Mouse (Mus musculus): ENCODE data around the gene Nkd1. TPM values are rescaled to one million over a fixed set of nuclear protein-coding genes. Genes with fewer than 3 reads are reported as not detected.

The Nkd1 gene
- total and polyA plus RNA-seq, 3 experiments: 0.05 TPM; not detected in 2

GRCm38 (mm10) chr8:88624276-88624675 lies 103.1 kb downstream of the Nkd1 start:
- no peak for DNase-seq (ENCODE audit: low spot score)
- Histone ChIP-seq H3K9me3 (replicated peaks) (peaks cover 12% of the 10 kb centered on the region), H3K27me3 (ENCODE audit: insufficient read depth, low read length) (peaks cover 7% of the 10 kb centered on the region; the same call in 1 of the 2 replicates), H3K4me3 (ENCODE audit: low read depth, low read length) (no peak overlapping the region), H3K4me1 (ENCODE audit: insufficient read depth, low read depth, low read length) (peaks cover 5% of the 10 kb centered on the region; the same call in 1 of the 2 replicates), H3K36me3 (replicated peaks) (peaks cover 47% of the 10 kb centered on the region)
- TF ChIP-seq POLR2AphosphoS5 (IDR thresholded peaks at IDR 0.05; ENCODE audit: insufficient replicate concordance, low read depth, low read length) (no peak), TAL1 (conservative IDR thresholded peaks at IDR 0.05; ENCODE audit: low read depth, low read length) (no peak), GATA2 (IDR thresholded peaks at IDR 0.05; ENCODE audit: borderline replicate concordance, low read depth, low read length) (no peak), GATA1 (IDR thresholded peaks at IDR 0.05; ENCODE audit: borderline replicate concordance, low read length) (no peak), CTCF (IDR thresholded peaks at IDR 0.05; ENCODE audit: low read depth, low read length) (no peak)
- no peak for ATAC-seq (ENCODE audit: extremely low read depth, insufficient number of reproducible peaks, low FRiP score, poor library complexity, severe bottlenecking)

GRCm38 (mm10) chr8:88626433-88626832 lies 105.3 kb downstream of the Nkd1 start:
- Histone ChIP-seq H3K27me3 (ENCODE audit: insufficient read depth, low read length) (peaks cover 3% of the 10 kb centered on the region; the same call in 1 of the 2 replicates), H3K4me3 (ENCODE audit: low read depth, low read length) (no peak overlapping the region), H3K9me3 (replicated peaks) (peaks cover 12% of the 10 kb centered on the region), H3K4me1 (ENCODE audit: insufficient read depth, low read depth, low read length) (peaks cover 15% of the 10 kb centered on the region), H3K36me3 (replicated peaks) (peaks cover 61% of the 10 kb centered on the region)
- no peak for ATAC-seq (ENCODE audit: extremely low read depth, insufficient number of reproducible peaks, low FRiP score, poor library complexity, severe bottlenecking)
- TF ChIP-seq TAL1 (conservative IDR thresholded peaks at IDR 0.05; ENCODE audit: low read depth, low read length) (no peak), GATA2 (IDR thresholded peaks at IDR 0.05; ENCODE audit: borderline replicate concordance, low read depth, low read length) (no peak), POLR2AphosphoS5 (IDR thresholded peaks at IDR 0.05; ENCODE audit: insufficient replicate concordance, low read depth, low read length) (no peak), CTCF (IDR thresholded peaks at IDR 0.05; ENCODE audit: low read depth, low read length) (no peak), GATA1 (IDR thresholded peaks at IDR 0.05; ENCODE audit: borderline replicate concordance, low read length) (no peak)
- DNase-seq (ENCODE audit: low spot score): no peak

GRCm38 (mm10) chr8:88626940-88627264 lies 105.7 kb downstream of the Nkd1 start:
- Histone ChIP-seq H3K36me3 (replicated peaks) (peaks cover 66% of the 10 kb centered on the region), H3K4me1 (ENCODE audit: insufficient read depth, low read depth, low read length) (peaks cover 19% of the 10 kb centered on the region)

GRCm38 (mm10) chr8:88627265-88627991 lies 106.3 kb downstream of the Nkd1 start:
- no peak for DNase-seq (ENCODE audit: low spot score)
- Histone ChIP-seq H3K4me3 (ENCODE audit: low read depth, low read length) (no peak overlapping the region; the same call in 1 of the 2 replicates), H3K27me3 (ENCODE audit: insufficient read depth, low read length) (peaks cover 3% of the 10 kb centered on the region; the same call in 1 of the 2 replicates), H3K9me3 (replicated peaks) (peaks cover 12% of the 10 kb centered on the region), H3K36me3 (replicated peaks) (peaks cover 66% of the 10 kb centered on the region), H3K4me1 (ENCODE audit: insufficient read depth, low read depth, low read length) (peaks cover 24% of the 10 kb centered on the region)
- no peak for TF ChIP-seq GATA1 (IDR thresholded peaks at IDR 0.05; ENCODE audit: borderline replicate concordance, low read length)
- no peak for TF ChIP-seq GATA2 (IDR thresholded peaks at IDR 0.05; ENCODE audit: borderline replicate concordance, low read depth, low read length)
- no peak for TF ChIP-seq TAL1 (conservative IDR thresholded peaks at IDR 0.05; ENCODE audit: low read depth, low read length)
- no peak for TF ChIP-seq POLR2AphosphoS5 (IDR thresholded peaks at IDR 0.05; ENCODE audit: insufficient replicate concordance, low read depth, low read length)
- TF ChIP-seq CTCF (IDR thresholded peaks at IDR 0.05; ENCODE audit: low read depth, low read length): no peak
- no peak for ATAC-seq (ENCODE audit: extremely low read depth, insufficient number of reproducible peaks, low FRiP score, poor library complexity, severe bottlenecking)

More at GRCm38 (mm10) chr8:88626940-88627264, 105.7 kb downstream of the Nkd1 start:
- Histone ChIP-seq H3K27me3 (ENCODE audit: insufficient read depth, low read length) (peaks cover 3% of the 10 kb centered on the region; the same call in 1 of the 2 replicates), H3K9me3 (replicated peaks) (peaks cover 12% of the 10 kb centered on the region), H3K4me3 (ENCODE audit: low read depth, low read length) (no peak overlapping the region; the same call in 1 of the 2 replicates)
- no peak for TF ChIP-seq GATA1 (IDR thresholded peaks at IDR 0.05; ENCODE audit: borderline replicate concordance, low read length)
- no peak for TF ChIP-seq CTCF (IDR thresholded peaks at IDR 0.05; ENCODE audit: low read depth, low read length)
- TF ChIP-seq GATA2 (IDR thresholded peaks at IDR 0.05; ENCODE audit: borderline replicate concordance, low read depth, low read length): no peak
- no peak for TF ChIP-seq POLR2AphosphoS5 (IDR thresholded peaks at IDR 0.05; ENCODE audit: insufficient replicate concordance, low read depth, low read length)
- no peak for TF ChIP-seq TAL1 (conservative IDR thresholded peaks at IDR 0.05; ENCODE audit: low read depth, low read length)
- DNase-seq (ENCODE audit: low spot score) (no peak), ATAC-seq (ENCODE audit: extremely low read depth, insufficient number of reproducible peaks, low FRiP score, poor library complexity, severe bottlenecking) (no peak)

GRCm38 (mm10) chr8:88628001-88628774 lies 107.0 kb downstream of the Nkd1 start:
- Histone ChIP-seq H3K9me3 (replicated peaks) (peaks cover 12% of the 10 kb centered on the region), H3K4me1 (ENCODE audit: insufficient read depth, low read depth, low read length) (peaks cover 30% of the 10 kb centered on the region), H3K27me3 (ENCODE audit: insufficient read depth, low read length) (peaks cover 3% of the 10 kb centered on the region; the same call in 1 of the 2 replicates), H3K4me3 (ENCODE audit: low read depth, low read length) (no peak overlapping the region), H3K36me3 (replicated peaks) (peaks cover 69% of the 10 kb centered on the region)
- TF ChIP-seq GATA1 (IDR thresholded peaks at IDR 0.05; ENCODE audit: borderline replicate concordance, low read length) (no peak), POLR2AphosphoS5 (IDR thresholded peaks at IDR 0.05; ENCODE audit: insufficient replicate concordance, low read depth, low read length) (no peak)
- no peak for ATAC-seq (ENCODE audit: extremely low read depth, insufficient number of reproducible peaks, low FRiP score, poor library complexity, severe bottlenecking)
- DNase-seq (ENCODE audit: low spot score): no peak

DNA sequence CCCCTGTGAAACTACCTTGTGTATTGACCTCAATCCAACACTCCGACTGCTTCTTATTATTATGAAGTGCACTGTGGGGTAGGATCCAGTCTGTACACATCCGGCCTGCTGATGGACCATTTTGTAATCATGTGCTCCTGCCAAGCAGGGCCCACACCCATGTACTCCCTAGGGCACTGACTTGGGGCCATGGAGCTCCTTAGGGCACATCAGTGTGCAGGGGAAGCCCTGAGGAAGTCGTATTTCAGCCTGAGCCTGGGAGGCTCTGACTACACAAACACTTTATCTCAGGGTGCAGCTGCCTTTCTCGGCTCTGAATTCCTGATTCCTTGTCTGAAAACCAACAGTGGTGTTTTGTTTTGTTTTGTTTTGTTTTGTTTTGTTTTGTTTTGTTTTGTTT lies 109.1 kb downstream of the Nkd1 start:
- Histone ChIP-seq H3K4me3 (ENCODE audit: low read depth, low read length) (no peak overlapping the region), H3K9me3 (replicated peaks) (peaks cover 12% of the 10 kb centered on the region), H3K4me1 (ENCODE audit: insufficient read depth, low read depth, low read length) (peaks cover 41% of the 10 kb centered on the region), H3K27me3 (ENCODE audit: insufficient read depth, low read length) (peaks cover 3% of the 10 kb centered on the region; the same call in 1 of the 2 replicates), H3K36me3 (replicated peaks) (peaks cover 63% of the 10 kb centered on the region)
- DNase-seq (ENCODE audit: low spot score): no peak
- ATAC-seq (ENCODE audit: extremely low read depth, insufficient number of reproducible peaks, low FRiP score, poor library complexity, severe bottlenecking): no peak
- TF ChIP-seq POLR2AphosphoS5 (IDR thresholded peaks at IDR 0.05; ENCODE audit: insufficient replicate concordance, low read depth, low read length) (no peak), TAL1 (conservative IDR thresholded peaks at IDR 0.05; ENCODE audit: low read depth, low read length) (no peak), GATA2 (IDR thresholded peaks at IDR 0.05; ENCODE audit: borderline replicate concordance, low read depth, low read length) (no peak), GATA1 (IDR thresholded peaks at IDR 0.05; ENCODE audit: borderline replicate concordance, low read length) (no peak), CTCF (IDR thresholded peaks at IDR 0.05; ENCODE audit: low read depth, low read length) (no peak)
